33 mouse cellular contexts compared by ENCODE assay signal in genomic region chr6:140005181-140005580, GRCm38 (mm10). TPM values are rescaled to one million over a fixed set of nuclear protein-coding genes. Genes with fewer than 3 reads are reported as not detected.
DNase-seq lines count a peak whose midpoint lies in the region; ATAC-seq and TF ChIP-seq lines count a peak whose summit lies in the region.
"Had no signal": no experiment of that assay in that cellular context is flagged by ENCODE, and none has a peak within 500 bp of the region (broad histone marks: within the 10 kb centered on the region; RNA-seq: fewer than 3 reads in every experiment).

No protein-coding gene starts in this region.

- TF ChIP-seq POLR2A in testis, adult 2 months (IDR thresholded peaks at IDR 0.05; ENCODE audit: control insufficient read depth, low read depth, low read length): no peak

- no peaks in the 10 kb centered on the region for H3K9me3 ChIP-seq in ES-E14 (ENCODE audit: control insufficient read depth, insufficient read depth, low read depth, low read length)
- H3K9me3 ChIP-seq: embryonic facial prominence, embryonic 12.5 days; embryonic facial prominence, embryonic 15.5 days; forebrain, embryonic 15.5 days had no signal

- 0 out of 2 replicates have a peak, but pooled peaks have one; percentile 29 for ATAC-seq in megakaryocyte progenitor cell, adult 5-6 weeks (replicated peaks; ENCODE audit: poor library complexity)
- ATAC-seq in CD4-positive, CD25-positive, alpha-beta regulatory T cell, adult 4 months: no peak
- ATAC-seq: forebrain, embryonic 15.5 days; intestine, postnatal 0 days had no signal

- no peaks in the 10 kb centered on the region for H3K4me1 ChIP-seq in testis, adult 2 months (ENCODE audit: control insufficient read depth, insufficient read depth, low read length)
- H3K4me1 ChIP-seq in ES-E14 (ENCODE audit: control insufficient read depth in 2 of 2, insufficient read depth in 2 of 2, low read length in 2 of 2, poor library complexity in 1 of 2): no peaks in the 10 kb centered on the region
- H3K4me1 ChIP-seq: embryonic facial prominence, embryonic 12.5 days; embryonic facial prominence, embryonic 15.5 days; forebrain, embryonic 15.5 days; heart, embryonic 12.5 days; heart, embryonic 15.5 days; hindbrain, embryonic 15.5 days had no signal

- no peaks in the 10 kb centered on the region for H3K36me3 ChIP-seq in testis, adult 2 months (ENCODE audit: control insufficient read depth, insufficient read depth, low read length)
- H3K36me3 ChIP-seq in ES-E14 (ENCODE audit: control insufficient read depth, insufficient read depth, low read length, poor library complexity, severe bottlenecking): no peaks in the 10 kb centered on the region
- H3K36me3 ChIP-seq: embryonic facial prominence, embryonic 12.5 days; embryonic facial prominence, embryonic 15.5 days; forebrain, embryonic 15.5 days; heart, embryonic 12.5 days; heart, embryonic 15.5 days; hindbrain, embryonic 15.5 days had no signal

- no peak overlapping the region for H3K27ac ChIP-seq in testis, adult 2 months (ENCODE audit: control insufficient read depth, insufficient read depth, low read depth, low read length)
- no peak overlapping the region for H3K27ac ChIP-seq in ES-E14 (ENCODE audit: insufficient read depth, low read depth, low read length, poor library complexity, severe bottlenecking)
- H3K27ac ChIP-seq: embryonic facial prominence, embryonic 12.5 days; embryonic facial prominence, embryonic 15.5 days; forebrain, embryonic 15.5 days; heart, embryonic 15.5 days; hindbrain, embryonic 15.5 days had no signal

- no peak overlapping the region for H3K4me3 ChIP-seq in testis, adult 2 months (ENCODE audit: control insufficient read depth, low read depth, low read length)
- no peak overlapping the region for H3K4me3 ChIP-seq in ES-E14 (ENCODE audit: insufficient read depth in 1 of 2, low read depth in 1 of 2, low read length in 2 of 2, poor library complexity in 1 of 2, severe bottlenecking in 1 of 2)
- H3K4me3 ChIP-seq: embryonic facial prominence, embryonic 12.5 days; embryonic facial prominence, embryonic 15.5 days; forebrain, embryonic 15.5 days; heart, embryonic 12.5 days; heart, embryonic 15.5 days; hindbrain, embryonic 15.5 days had no signal

- TF ChIP-seq CTCF in testis, adult 2 months (IDR thresholded peaks at IDR 0.05; ENCODE audit: control insufficient read depth, insufficient read depth, insufficient replicate concordance, low read depth, low read length): peak; percentile 23; the same call in 1 of the 2 replicates

- intact Hi-C loops in heart, postnatal 10 days (cut with DNase I): no loop called here

- H3K9ac ChIP-seq in ES-E14 (ENCODE audit: insufficient read depth, low read depth, low read length, poor library complexity, severe bottlenecking): no peak overlapping the region
- H3K9ac ChIP-seq: embryonic facial prominence, embryonic 12.5 days; embryonic facial prominence, embryonic 15.5 days; forebrain, embryonic 15.5 days; heart, embryonic 12.5 days; heart, embryonic 15.5 days; hindbrain, embryonic 15.5 days had no signal

- peak; percentile 50 for DNase-seq in heart, adult 11 months
- DNase-seq in heart, postnatal 10 days: no peak
- no peak for DNase-seq in testis, postnatal 14 days (ENCODE audit: low spot score)
- peak; percentile 16 for DNase-seq in ES-E14 (ENCODE audit: low read depth, low spot score)
- no peak for DNase-seq in ovary, adult 18-20 months (ENCODE audit: low spot score)
- DNase-seq: adrenal gland, adult 2 months; adrenal gland, postnatal 14 days; B cell, adult 2 months; cerebellum, adult 11 months; cerebellum, adult 2 months; cerebellum, adult 9-11 months; cerebellum, postnatal 25 days; gastrocnemius, postnatal 14 days; heart, adult 18-20 months; heart, postnatal 14 days; heart, postnatal 4 days had no signal

- in situ Hi-C loops in ES-E14 (cut with MboI; ENCODE audit: low sequenced_read_pairs in 2 of 2, unreplicated experiment in 2 of 2): no loop called here

- no peaks in the 10 kb centered on the region for H3K27me3 ChIP-seq in testis, adult 2 months (ENCODE audit: control insufficient read depth, insufficient read depth, low read length)
- H3K27me3 ChIP-seq: embryonic facial prominence, embryonic 12.5 days; embryonic facial prominence, embryonic 15.5 days; forebrain, embryonic 15.5 days; heart, embryonic 12.5 days; heart, embryonic 15.5 days; hindbrain, embryonic 15.5 days had no signal

TF ChIP-seq in ES-E14, 5 proteins besides CTCF, POLR2A, EP300 and RAD21:
- TF ChIP-seq ZC3H11A (IDR thresholded peaks at IDR 0.05; ENCODE audit: borderline replicate concordance, low read depth, low read length): 0 out of 2 replicates have a peak, but pooled peaks have one; percentile 27
- no peak for TF ChIP-seq MAFK (IDR thresholded peaks at IDR 0.05; ENCODE audit: insufficient read depth, low read depth, low read length)
- no peak for TF ChIP-seq HCFC1 (IDR thresholded peaks at IDR 0.05; ENCODE audit: borderline replicate concordance, insufficient read depth, low read length)
- TF ChIP-seq CHD2 (IDR thresholded peaks at IDR 0.05; ENCODE audit: low read depth, low read length): no peak

RNA-seq across cellular contexts. Expression of gene Capza3, which starts 35.9 kb away (rescaled TPM):
- not detected for total RNA-seq in heart, postnatal 10 days (2021)
- polyA plus RNA-seq in testis, adult 2 months (2012; rRNA removed): 160 and 201 TPM in 2 replicates
- not detected in 2 replicates for total RNA-seq in ES-E14 (2012; rRNA removed)
- not detected in 2 replicates for total RNA-seq in megakaryocyte progenitor cell, adult 5-6 weeks (2015)
- not detected in 2 replicates for total RNA-seq in megakaryocyte progenitor cell, adult 5-6 weeks (2017)
- polyA plus RNA-seq in CD4-positive, CD25-positive, alpha-beta regulatory T cell, adult 4 months (2017; shearing (Covaris generic)): not detected
- total RNA-seq: adrenal gland, adult 2 months; adrenal gland, postnatal 14 days; adrenal gland, postnatal 4 days; common myeloid progenitor, adult 5-6 weeks; gastrocnemius, adult 18-20 months; gastrocnemius, postnatal 14 days; gastrocnemius, postnatal 4 days; heart, adult 18-20 months; heart, postnatal 14 days; heart, postnatal 4 days had no signal
- polyA plus RNA-seq: adrenal gland, adult 2 months; cerebellum, adult 2 months; embryonic facial prominence, embryonic 12.5 days; embryonic facial prominence, embryonic 15.5 days; forebrain, embryonic 11.5 days; forebrain, embryonic 15.5 days; heart, embryonic 12.5 days; heart, embryonic 15.5 days; hindbrain, embryonic 11.5 days; hindbrain, embryonic 15.5 days; intestine, postnatal 0 days had no signal

RNA-seq across cellular contexts. Expression of gene Plcz1, which starts 36.1 kb away (rescaled TPM):
- not detected for total RNA-seq in heart, postnatal 10 days (2021)
- 78.6 and 99.6 TPM in 2 replicates for polyA plus RNA-seq in testis, adult 2 months (2012; rRNA removed)
- not detected in 2 replicates for total RNA-seq in ES-E14 (2012; rRNA removed)
- total RNA-seq in megakaryocyte progenitor cell, adult 5-6 weeks (2015): not detected in 2 replicates
- total RNA-seq in megakaryocyte progenitor cell, adult 5-6 weeks (2017): not detected in 2 replicates
- not detected for polyA plus RNA-seq in CD4-positive, CD25-positive, alpha-beta regulatory T cell, adult 4 months (2017; shearing (Covaris generic))
- total RNA-seq: adrenal gland, adult 2 months; adrenal gland, postnatal 14 days; adrenal gland, postnatal 4 days; common myeloid progenitor, adult 5-6 weeks; gastrocnemius, adult 18-20 months; gastrocnemius, postnatal 14 days; gastrocnemius, postnatal 4 days; heart, adult 18-20 months; heart, postnatal 14 days; heart, postnatal 4 days had no signal
- polyA plus RNA-seq: adrenal gland, adult 2 months; embryonic facial prominence, embryonic 12.5 days; embryonic facial prominence, embryonic 15.5 days; forebrain, embryonic 11.5 days; heart, embryonic 12.5 days; heart, embryonic 15.5 days; hindbrain, embryonic 11.5 days; intestine, embryonic 14.5 days; intestine, postnatal 0 days had no signal

Comparison
In these comparisons a context has a peak if more than half of its experiments do, and no peak if none do; other contexts are left out.
1. DNase-seq: peak in heart, adult 11 months (single experiment) and ES-E14 (single experiment); none in heart, postnatal 10 days (0 of 2), testis, postnatal 14 days (single experiment) and ovary, adult 18-20 months (single experiment).